Mouse (Mus musculus): ENCODE measurements at regions not wholly inside any gene's neighbourhood (a gene's known extent, or its start where the extent isn't known, plus 50 kb on each side); places are given as distances from the start of the nearest gene placed in this dataset.

DNA sequence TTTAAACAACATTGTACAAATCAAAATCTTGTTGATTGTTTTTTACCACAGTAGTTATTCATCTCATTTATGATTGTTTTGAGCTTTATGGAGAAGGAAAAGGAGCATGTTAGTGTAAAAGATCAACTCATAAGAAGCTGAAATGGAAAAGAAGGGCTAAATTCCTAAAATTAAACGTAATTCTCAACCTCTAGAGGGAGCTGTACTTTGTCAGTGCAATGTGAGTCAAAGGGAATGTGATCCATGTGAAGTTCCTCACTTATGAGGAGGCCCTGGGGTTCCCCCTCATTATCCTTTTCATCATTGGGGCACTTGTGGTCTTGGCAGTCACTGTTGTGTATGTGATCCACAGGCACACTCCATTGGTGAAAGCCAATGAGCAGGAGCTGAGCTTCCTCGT, 54.0 kb upstream of the Vmn2r7 start:
- no peaks in the 10 kb centered on the region for H3K4me1 ChIP-seq (replicated peaks; ENCODE audit: control insufficient read depth, insufficient read depth, low read length)
- H3K27me3 ChIP-seq (ENCODE audit: control insufficient read depth, insufficient read depth, low read length), result no peaks in the 10 kb centered on the region
- no peak overlapping the region for H3K4me2 ChIP-seq (ENCODE audit: low read depth, low read length, severe bottlenecking)
- 69% methylated on average over 2 of the region's 2 CpGs for WGBS
- ATAC-seq (replicated peaks; ENCODE audit: low FRiP score) (no peak), DNase-seq (ENCODE audit: low spot score) (no peak)
- no peak overlapping the region for H3K4me3 ChIP-seq (ENCODE audit: low read depth, low read length)
- H3K9ac ChIP-seq (ENCODE audit: low read length), result no peak overlapping the region
- H3K27ac ChIP-seq (ENCODE audit: low read depth, low read length), result no peak overlapping the region
- H3K9me3 ChIP-seq (ENCODE audit: control insufficient read depth, low read length), result no peaks in the 10 kb centered on the region
- no peaks in the 10 kb centered on the region for H3K36me3 ChIP-seq (ENCODE audit: control insufficient read depth, insufficient read depth, low read length)

DNA sequence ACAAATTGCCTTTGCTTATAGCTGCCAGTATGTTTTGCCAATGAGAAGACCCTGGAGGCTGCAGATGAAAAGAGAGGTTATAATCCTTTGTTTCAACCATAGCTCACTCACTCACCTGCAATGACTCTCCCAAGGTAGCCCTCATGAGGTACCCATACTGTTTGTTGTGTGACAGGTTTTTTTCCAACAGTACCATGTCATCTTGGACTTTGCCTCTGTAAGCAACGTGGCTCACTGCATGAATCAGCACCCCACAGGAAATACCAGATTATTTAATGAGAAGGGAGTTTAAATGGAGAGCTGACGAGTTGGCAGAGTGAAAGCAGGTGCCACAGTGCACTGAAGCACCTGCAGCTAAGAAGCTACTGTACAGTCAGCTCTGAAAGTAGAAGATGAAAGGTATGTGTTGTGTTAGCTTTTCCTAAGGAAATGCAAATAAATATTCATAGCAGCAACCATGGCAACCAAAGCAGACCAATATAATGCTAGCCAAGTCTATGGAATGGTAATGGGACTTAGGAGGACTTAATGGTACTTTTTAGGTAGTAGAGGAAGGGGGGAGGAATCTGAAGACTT, 56.8 kb upstream of the Vmn2r7 start:
- Histone ChIP-seq H3K27ac (ENCODE audit: low read depth, low read length) (no peak overlapping the region), H3K4me3 (ENCODE audit: low read depth, low read length) (no peak overlapping the region), H3K36me3 (ENCODE audit: control insufficient read depth, insufficient read depth, low read length) (no peaks in the 10 kb centered on the region), H3K4me2 (ENCODE audit: low read depth, low read length, severe bottlenecking) (no peak overlapping the region), H3K27me3 (ENCODE audit: control insufficient read depth, insufficient read depth, low read length) (no peaks in the 10 kb centered on the region), H3K4me1 (replicated peaks; ENCODE audit: control insufficient read depth, insufficient read depth, low read length) (no peaks in the 10 kb centered on the region), H3K9ac (ENCODE audit: low read length) (no peak overlapping the region), H3K9me3 (ENCODE audit: control insufficient read depth, low read length) (no peaks in the 10 kb centered on the region)
- no peak for DNase-seq (ENCODE audit: low spot score)
- 52% methylated on average over 2 of the region's 2 CpGs for whole genome bisulfite sequencing
- ATAC-seq (replicated peaks; ENCODE audit: low FRiP score), result no peak

DNA sequence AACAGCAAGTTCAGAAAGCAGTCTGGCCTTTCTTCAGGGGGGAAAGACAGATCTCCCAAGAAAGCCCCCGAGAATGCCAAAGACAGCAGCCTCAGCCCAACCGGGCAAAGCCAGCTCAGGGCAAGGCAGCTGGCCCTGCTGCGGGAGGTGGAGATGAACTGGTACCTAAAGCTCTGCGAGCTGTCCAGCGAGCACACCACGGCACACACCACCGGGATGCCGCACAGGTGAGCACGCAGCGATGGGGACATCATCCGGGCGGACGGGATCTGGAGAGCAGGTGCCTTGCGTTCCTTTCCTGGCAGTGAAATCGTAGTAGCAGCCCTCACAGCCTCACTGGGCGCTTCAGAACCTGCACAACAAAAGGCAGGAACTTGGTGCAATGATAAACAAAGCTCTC, 104.7 kb upstream of the Vmn2r7 start:
- Histone ChIP-seq H3K9ac (ENCODE audit: low read length) (no peak overlapping the region), H3K27me3 (ENCODE audit: control insufficient read depth, insufficient read depth, low read length) (no peaks in the 10 kb centered on the region), H3K4me1 (replicated peaks; ENCODE audit: control insufficient read depth, insufficient read depth, low read length) (no peaks in the 10 kb centered on the region), H3K4me3 (ENCODE audit: low read depth, low read length) (peak overlapping the region; percentile 8; the same call in 1 of the 2 replicates), H3K4me2 (ENCODE audit: low read depth, low read length, severe bottlenecking) (peak overlapping the region; percentile 37), H3K9me3 (ENCODE audit: control insufficient read depth, low read length) (no peaks in the 10 kb centered on the region), H3K36me3 (ENCODE audit: control insufficient read depth, insufficient read depth, low read length) (no peaks in the 10 kb centered on the region), H3K27ac (ENCODE audit: low read depth, low read length) (no peak overlapping the region)
- 9% methylated on average over 16 of the region's 16 CpGs for WGBS
- DNase-seq (ENCODE audit: low spot score) (peak; percentile 50), ATAC-seq (replicated peaks; ENCODE audit: low FRiP score) (no peak; the same call in 1 of the 2 replicates)

DNA sequence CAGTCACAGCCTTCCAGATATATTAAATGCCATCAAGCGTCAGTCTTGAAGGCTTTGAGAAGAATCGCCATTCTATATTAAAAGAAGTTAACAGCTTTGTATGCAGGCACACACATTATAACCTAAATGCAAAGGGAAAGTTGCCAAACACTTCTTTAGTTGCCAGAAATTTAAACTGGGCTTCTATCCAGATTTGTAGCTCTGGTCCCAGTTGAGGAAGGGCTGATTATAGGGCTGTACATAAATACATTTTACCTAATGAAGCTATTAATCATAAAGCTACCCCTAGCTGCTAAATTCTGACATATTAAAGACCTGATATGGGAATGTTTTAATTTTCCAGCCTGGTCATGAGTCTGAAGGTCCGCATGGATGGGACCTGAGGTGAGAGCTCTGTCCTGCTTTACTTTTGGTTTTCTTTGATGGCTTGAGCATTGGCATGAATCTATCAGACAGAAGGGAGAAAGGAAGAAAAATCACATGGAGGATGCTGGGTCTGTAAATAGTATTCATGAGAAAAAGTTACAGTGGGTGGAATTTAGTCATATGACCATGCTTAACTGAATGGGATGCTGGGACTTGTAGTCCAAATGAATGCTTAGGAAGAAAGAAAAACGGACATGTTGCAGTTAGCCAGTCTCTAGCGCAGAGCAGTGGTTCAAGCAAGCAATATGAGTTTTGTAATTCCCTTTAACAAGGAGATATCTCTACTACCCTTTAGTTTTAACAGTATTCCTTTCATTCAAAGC, 120.3 kb upstream of the Vmn2r7 start:
- no peak overlapping the region for H3K4me2 ChIP-seq (ENCODE audit: low read depth, low read length, severe bottlenecking)
- no peak overlapping the region for H3K27ac ChIP-seq (ENCODE audit: low read depth, low read length)
- H3K27me3 ChIP-seq (ENCODE audit: control insufficient read depth, insufficient read depth, low read length), result no peaks in the 10 kb centered on the region
- no peaks in the 10 kb centered on the region for H3K9me3 ChIP-seq (ENCODE audit: control insufficient read depth, low read length)
- no peak overlapping the region for H3K4me3 ChIP-seq (ENCODE audit: low read depth, low read length)
- ATAC-seq (replicated peaks; ENCODE audit: low FRiP score) (no peak), DNase-seq (ENCODE audit: low spot score) (no peak)
- no peak overlapping the region for H3K9ac ChIP-seq (ENCODE audit: low read length)
- H3K36me3 ChIP-seq (ENCODE audit: control insufficient read depth, insufficient read depth, low read length), result no peaks in the 10 kb centered on the region
- 85% methylated on average over 5 of the region's 5 CpGs for WGBS
- H3K4me1 ChIP-seq (replicated peaks; ENCODE audit: control insufficient read depth, insufficient read depth, low read length), result no peaks in the 10 kb centered on the region

DNA sequence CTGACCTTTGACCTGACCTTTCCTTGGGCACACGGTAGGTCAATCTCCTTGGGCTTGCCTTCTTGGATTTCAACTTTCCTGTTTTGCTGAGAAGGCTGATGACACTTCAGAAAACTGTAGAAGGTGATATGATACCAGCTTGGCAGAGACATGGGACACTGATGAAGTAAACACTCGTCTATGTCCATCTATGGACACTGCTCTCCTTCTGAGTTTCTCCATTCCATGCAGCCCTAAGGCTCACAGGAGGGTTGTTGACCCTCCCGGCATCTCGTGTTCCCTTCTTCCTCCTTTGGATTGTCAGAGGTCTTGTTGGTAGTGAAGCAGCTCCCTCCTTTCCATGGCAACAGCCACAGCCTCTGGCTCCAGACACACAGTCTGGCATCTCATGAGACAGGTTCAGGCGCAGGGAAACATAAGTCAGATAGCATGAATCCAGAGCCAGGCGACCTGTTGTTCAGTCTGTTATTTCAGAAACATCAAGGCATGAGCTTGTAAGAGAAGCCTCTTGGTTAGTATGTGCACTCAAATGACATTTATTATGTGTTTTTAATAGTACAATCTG, 120.9 kb upstream of the Vmn2r7 start:
- no peak overlapping the region for H3K4me2 ChIP-seq (ENCODE audit: low read depth, low read length, severe bottlenecking)
- H3K4me3 ChIP-seq (ENCODE audit: low read depth, low read length), result no peak overlapping the region
- H3K27ac ChIP-seq (ENCODE audit: low read depth, low read length), result no peak overlapping the region
- DNase-seq (ENCODE audit: low spot score) (no peak), ATAC-seq (replicated peaks; ENCODE audit: low FRiP score) (no peak)
- no peak overlapping the region for H3K9ac ChIP-seq (ENCODE audit: low read length)
- H3K9me3 ChIP-seq (ENCODE audit: control insufficient read depth, low read length), result no peaks in the 10 kb centered on the region
- H3K4me1 ChIP-seq (replicated peaks; ENCODE audit: control insufficient read depth, insufficient read depth, low read length), result no peaks in the 10 kb centered on the region
- H3K36me3 ChIP-seq (ENCODE audit: control insufficient read depth, insufficient read depth, low read length), result no peaks in the 10 kb centered on the region
- H3K27me3 ChIP-seq (ENCODE audit: control insufficient read depth, insufficient read depth, low read length), result no peaks in the 10 kb centered on the region
- WGBS, result 82% methylated on average over 6 of the region's 6 CpGs

DNA sequence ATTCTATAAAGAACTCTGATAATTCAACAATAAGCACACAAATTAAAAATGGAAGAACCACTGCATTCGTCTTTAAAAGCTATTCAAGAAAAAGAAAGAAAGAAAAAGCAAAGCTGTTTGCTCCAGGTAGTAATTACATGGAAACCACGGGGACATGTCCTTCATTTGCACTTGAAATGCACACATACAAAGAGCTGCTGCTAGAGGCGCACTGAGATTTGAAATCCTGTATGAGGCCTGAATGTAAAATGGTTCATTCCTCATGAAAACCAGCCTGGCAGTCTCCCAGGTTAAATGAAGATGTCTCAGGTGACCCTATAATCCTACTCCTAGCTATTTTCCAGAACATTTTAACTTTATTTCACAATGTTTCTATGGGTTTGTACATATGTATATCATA, 123.7 kb upstream of the Vmn2r7 start:
- no peaks in the 10 kb centered on the region for H3K27me3 ChIP-seq (ENCODE audit: control insufficient read depth, insufficient read depth, low read length)
- H3K4me2 ChIP-seq (ENCODE audit: low read depth, low read length, severe bottlenecking), result no peak overlapping the region
- H3K4me3 ChIP-seq (ENCODE audit: low read depth, low read length), result no peak overlapping the region
- no peak overlapping the region for H3K27ac ChIP-seq (ENCODE audit: low read depth, low read length)
- WGBS, result 47% methylated on average over 3 of the region's 3 CpGs
- no peak for ATAC-seq (replicated peaks; ENCODE audit: low FRiP score)
- DNase-seq (ENCODE audit: low spot score), result no peak
- no peaks in the 10 kb centered on the region for H3K36me3 ChIP-seq (ENCODE audit: control insufficient read depth, insufficient read depth, low read length)
- no peaks in the 10 kb centered on the region for H3K4me1 ChIP-seq (replicated peaks; ENCODE audit: control insufficient read depth, insufficient read depth, low read length)
- H3K9me3 ChIP-seq (ENCODE audit: control insufficient read depth, low read length), result no peaks in the 10 kb centered on the region
- H3K9ac ChIP-seq (ENCODE audit: low read length), result no peak overlapping the region

DNA sequence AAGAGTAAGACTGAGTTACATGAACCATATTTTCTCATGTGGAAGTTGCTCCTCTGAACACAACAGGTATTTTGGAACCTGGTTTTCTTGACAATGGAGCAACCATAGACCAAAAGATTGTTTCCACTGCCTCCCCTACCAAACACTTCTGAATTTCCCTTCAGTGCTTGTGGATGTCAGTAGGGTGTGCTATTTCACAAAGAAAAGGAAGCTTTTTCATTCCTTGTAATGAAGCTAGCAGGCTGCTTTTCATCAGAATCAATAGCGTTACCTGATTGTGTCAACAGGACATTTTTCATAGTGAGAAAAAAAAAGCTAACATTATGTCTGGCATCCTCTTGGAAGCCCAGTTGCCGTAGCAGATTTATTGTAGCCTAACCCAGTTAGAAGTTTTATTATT, 124.8 kb upstream of the Kcnab1 start:
- DNase-seq (ENCODE audit: low spot score) (no peak), ATAC-seq (replicated peaks; ENCODE audit: low FRiP score) (no peak)
- no peaks in the 10 kb centered on the region for H3K4me1 ChIP-seq (replicated peaks; ENCODE audit: control insufficient read depth, insufficient read depth, low read length)
- H3K4me3 ChIP-seq (ENCODE audit: low read depth, low read length), result no peak overlapping the region
- H3K27ac ChIP-seq (ENCODE audit: low read depth, low read length), result no peak overlapping the region
- H3K4me2 ChIP-seq (ENCODE audit: low read depth, low read length, severe bottlenecking), result no peak overlapping the region
- no peaks in the 10 kb centered on the region for H3K36me3 ChIP-seq (ENCODE audit: control insufficient read depth, insufficient read depth, low read length)
- WGBS, result 73% methylated on average over 2 of the region's 2 CpGs
- H3K9me3 ChIP-seq (ENCODE audit: control insufficient read depth, low read length), result no peaks in the 10 kb centered on the region
- H3K9ac ChIP-seq (ENCODE audit: low read length), result no peak overlapping the region
- H3K27me3 ChIP-seq (ENCODE audit: control insufficient read depth, insufficient read depth, low read length), result no peaks in the 10 kb centered on the region

DNA sequence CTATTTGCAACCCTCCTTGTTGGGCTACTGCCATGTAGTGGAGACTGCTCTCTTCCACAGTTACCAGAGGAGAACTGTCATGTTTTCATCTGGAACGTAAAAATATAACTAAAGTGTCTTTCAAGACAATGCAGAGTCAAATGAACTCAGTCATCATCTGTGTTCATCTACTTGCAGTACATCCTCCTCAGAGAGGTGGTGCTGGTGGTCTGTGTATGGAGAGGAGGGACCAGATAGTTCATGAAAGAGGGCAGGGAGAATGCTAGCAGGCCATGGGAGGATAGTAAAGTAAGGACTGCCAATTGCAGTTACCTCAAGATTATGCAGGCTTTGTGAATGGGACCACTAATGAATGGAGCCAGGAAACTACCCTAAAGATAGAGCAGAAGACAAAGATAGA, 121.5 kb upstream of the Kcnab1 start:
- 84% methylated on average over 1 of the region's 1 CpGs for WGBS
- H3K4me1 ChIP-seq (replicated peaks; ENCODE audit: control insufficient read depth, insufficient read depth, low read length), result no peaks in the 10 kb centered on the region
- no peak overlapping the region for H3K27ac ChIP-seq (ENCODE audit: low read depth, low read length)
- no peak for ATAC-seq (replicated peaks; ENCODE audit: low FRiP score)
- H3K27me3 ChIP-seq (ENCODE audit: control insufficient read depth, insufficient read depth, low read length), result no peaks in the 10 kb centered on the region
- H3K9me3 ChIP-seq (ENCODE audit: control insufficient read depth, low read length), result no peaks in the 10 kb centered on the region
- no peak overlapping the region for H3K9ac ChIP-seq (ENCODE audit: low read length)
- no peak overlapping the region for H3K4me3 ChIP-seq (ENCODE audit: low read depth, low read length)
- no peaks in the 10 kb centered on the region for H3K36me3 ChIP-seq (ENCODE audit: control insufficient read depth, insufficient read depth, low read length)
- H3K4me2 ChIP-seq (ENCODE audit: low read depth, low read length, severe bottlenecking), result no peak overlapping the region
- DNase-seq (ENCODE audit: low spot score), result no peak

DNA sequence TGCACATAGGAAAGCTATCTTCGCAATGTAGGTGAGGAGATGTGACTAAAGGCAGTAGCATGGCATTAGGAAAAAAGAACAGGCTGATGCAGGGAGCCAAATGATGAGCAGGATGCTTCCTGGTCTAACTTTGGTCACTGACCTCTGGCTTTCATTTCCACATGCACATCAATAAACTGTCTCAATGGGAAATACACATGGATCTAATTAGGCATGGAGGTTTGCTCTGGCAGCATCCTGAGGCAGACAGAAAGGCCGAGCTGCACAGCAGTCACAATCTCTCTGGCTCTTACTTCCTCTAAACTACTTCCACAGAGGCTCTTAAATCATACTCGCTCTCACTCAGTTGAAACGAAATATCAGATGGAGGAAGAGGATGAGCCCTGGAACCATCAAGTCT, 112.7 kb upstream of the Kcnab1 start:
- Histone ChIP-seq H3K4me1 (replicated peaks; ENCODE audit: control insufficient read depth, insufficient read depth, low read length) (no peaks in the 10 kb centered on the region), H3K27ac (ENCODE audit: low read depth, low read length) (no peak overlapping the region), H3K9me3 (ENCODE audit: control insufficient read depth, low read length) (no peaks in the 10 kb centered on the region), H3K4me2 (ENCODE audit: low read depth, low read length, severe bottlenecking) (no peak overlapping the region), H3K9ac (ENCODE audit: low read length) (no peak overlapping the region), H3K36me3 (ENCODE audit: control insufficient read depth, insufficient read depth, low read length) (no peaks in the 10 kb centered on the region), H3K4me3 (ENCODE audit: low read depth, low read length) (no peak overlapping the region), H3K27me3 (ENCODE audit: control insufficient read depth, insufficient read depth, low read length) (no peaks in the 10 kb centered on the region)
- DNase-seq (ENCODE audit: low spot score) (no peak), ATAC-seq (replicated peaks; ENCODE audit: low FRiP score) (no peak)
- WGBS, result 59% methylated on average over 4 of the region's 4 CpGs
